Mouse (Mus musculus): ENCODE data around the gene Pde4d. TPM values are rescaled to one million over a fixed set of nuclear protein-coding genes. Genes with fewer than 3 reads are reported as not detected.
A peak's percentile ranks its signal among the peaks of the same experiment; 100 is the strongest.

Gene Pde4d
- polyA plus RNA-seq, 1 experiment from 2014 or later: 3.4 TPM

GRCm38 (mm10) chr13:109604017-109604416, 1154.3 kb downstream of the Pde4d start:
- in situ Hi-C loops (cut with MboI; ENCODE audit: low pct_unique_long_range_greater_than_20kb): loop anchor here (25.0 kb wide), 1 partner anchor 308 kb away; no protein-coding TSS in a partner anchor
- ATAC-seq (no peak), DNase-seq (ENCODE audit: low read depth, low spot score) (no peak)
- no peak for TF ChIP-seq CTCF (IDR thresholded peaks at IDR 0.05)
- ChIA-PET POLR2A (no interaction called here), CTCF (interaction anchor here (0.7 to 1.3 kb wide), 3 partner anchors 14 to 47 kb away, joined by 3 to 4 read pairs (median 3); no protein-coding TSS in a partner anchor)
- H3K27me3 ChIP-seq: no peaks in the 10 kb centered on the region

- ATAC-seq: no peak
- no peak for DNase-seq (ENCODE audit: low read depth, low spot score)
- no peaks in the 10 kb centered on the region for H3K27me3 ChIP-seq
- peak; percentile 35 for TF ChIP-seq CTCF (IDR thresholded peaks at IDR 0.05)
- POLR2A ChIA-PET: no interaction called here
- in situ Hi-C loops (cut with MboI; ENCODE audit: low pct_unique_long_range_greater_than_20kb): loop anchor here (5.0 to 25.0 kb wide), 4 partner anchors 53 to 373 kb away; no protein-coding TSS in a partner anchor
- CTCF ChIA-PET: no interaction called here
These were observed 1155.4 kb downstream of the Pde4d start for GRCm38 (mm10) chr13:109605140-109605539.

GRCm38 (mm10) chr13:109609106-109609804, 1159.5 kb downstream of the Pde4d start:
- in situ Hi-C loops (cut with MboI; ENCODE audit: low pct_unique_long_range_greater_than_20kb): loop anchor here (5.0 to 25.0 kb wide), 4 partner anchors 57 to 377 kb away; no protein-coding TSS in a partner anchor
- CTCF ChIA-PET: interaction anchor here (0.7 to 2.9 kb wide), 10 partner anchors 10 to 380 kb away, joined by 3 to 8 read pairs (median 4); no protein-coding TSS in a partner anchor
- POLR2A ChIA-PET: no interaction called here
- DNase-seq (ENCODE audit: low read depth, low spot score) (no peak), ATAC-seq (no peak)
- no peaks in the 10 kb centered on the region for H3K27me3 ChIP-seq
- TF ChIP-seq CTCF (IDR thresholded peaks at IDR 0.05): no peak

- no peaks in the 10 kb centered on the region for H3K27me3 ChIP-seq
- ChIA-PET POLR2A (no interaction called here), CTCF (interaction anchor here (0.7 to 1.8 kb wide), 7 partner anchors 10 to 381 kb away, joined by 3 to 8 read pairs (median 4); no protein-coding TSS in a partner anchor)
- in situ Hi-C loops (cut with MboI; ENCODE audit: low pct_unique_long_range_greater_than_20kb): loop anchor here (5.0 to 25.0 kb wide), 4 partner anchors 57 to 377 kb away; no protein-coding TSS in a partner anchor
- ATAC-seq (peak; percentile 80), DNase-seq (ENCODE audit: low read depth, low spot score) (no peak)
- peak; percentile 83 for TF ChIP-seq CTCF (IDR thresholded peaks at IDR 0.05)
These were observed 1160.0 kb downstream of the Pde4d start for GRCm38 (mm10) chr13:109609805-109610187.

GRCm38 (mm10) chr13:109610772-109611171, 1161.0 kb downstream of the Pde4d start:
- no peaks in the 10 kb centered on the region for H3K27me3 ChIP-seq
- DNase-seq (ENCODE audit: low read depth, low spot score): no peak
- POLR2A ChIA-PET: no interaction called here
- CTCF ChIA-PET: interaction anchor here (1.3 to 2.2 kb wide), 4 partner anchors 91 to 382 kb away, joined by 3 to 7 read pairs (median 5); no protein-coding TSS in a partner anchor
- no peak for ATAC-seq
- in situ Hi-C loops (cut with MboI; ENCODE audit: low pct_unique_long_range_greater_than_20kb): loop anchor here (25.0 kb wide), 1 partner anchor 302 kb away; no protein-coding TSS in a partner anchor
- no peak for TF ChIP-seq CTCF (IDR thresholded peaks at IDR 0.05)

- CTCF ChIA-PET: interaction anchor here (0.8 to 2.8 kb wide), 5 partner anchors 13 to 135 kb away, joined by 3 to 24 read pairs (median 5); no protein-coding TSS in a partner anchor
- in situ Hi-C loops (cut with MboI; ENCODE audit: low pct_unique_long_range_greater_than_20kb): loop anchor here (5.0 to 25.0 kb wide), 2 partner anchors 117 to 297 kb away; no protein-coding TSS in a partner anchor
- TF ChIP-seq CTCF (IDR thresholded peaks at IDR 0.05): no peak
- no peak for DNase-seq (ENCODE audit: low read depth, low spot score)
- ATAC-seq: peak; percentile 16
- POLR2A ChIA-PET: interaction anchor here (0.6 kb wide), 2 partner anchors 86 to 160 kb away, joined by 3 to 4 read pairs; no protein-coding TSS in a partner anchor
- no peaks in the 10 kb centered on the region for H3K27me3 ChIP-seq
These were observed 1165.6 kb downstream of the Pde4d start for GRCm38 (mm10) chr13:109615213-109615784.

- DNase-seq (ENCODE audit: low read depth, low spot score): no peak
- in situ Hi-C loops (cut with MboI; ENCODE audit: low pct_unique_long_range_greater_than_20kb): loop anchor here (5.0 to 25.0 kb wide), 2 partner anchors 116 to 296 kb away; no protein-coding TSS in a partner anchor
These were observed 1166.1 kb downstream of the Pde4d start for GRCm38 (mm10) chr13:109615785-109616281.

GRCm38 (mm10) chr13:109619158-109619657, 1169.5 kb downstream of the Pde4d start:
- CTCF ChIA-PET: interaction anchor here (1.0 to 1.3 kb wide), 4 partner anchors 14 to 116 kb away, joined by 3 read pairs; no protein-coding TSS in a partner anchor
- no peak for TF ChIP-seq CTCF (IDR thresholded peaks at IDR 0.05)
- no peaks in the 10 kb centered on the region for H3K27me3 ChIP-seq
- POLR2A ChIA-PET: no interaction called here
- in situ Hi-C loops (cut with MboI; ENCODE audit: low pct_unique_long_range_greater_than_20kb): loop anchor here (5.0 to 25.0 kb wide), 2 partner anchors 113 to 293 kb away; no protein-coding TSS in a partner anchor
- DNase-seq (ENCODE audit: low read depth, low spot score) (no peak), ATAC-seq (no peak)

More at GRCm38 (mm10) chr13:109615785-109616281, 1166.1 kb downstream of the Pde4d start:
- POLR2A ChIA-PET: no interaction called here
- H3K27me3 ChIP-seq: no peaks in the 10 kb centered on the region
- peak; percentile 77 for ATAC-seq
- CTCF ChIA-PET: interaction anchor here (0.8 to 2.8 kb wide), 6 partner anchors 14 to 134 kb away, joined by 3 to 24 read pairs (median 5); no protein-coding TSS in a partner anchor
- TF ChIP-seq CTCF (IDR thresholded peaks at IDR 0.05): peak; percentile 61

GRCm38 (mm10) chr13:109622207-109622606, 1172.5 kb downstream of the Pde4d start:
- ChIA-PET CTCF (no interaction called here), POLR2A (interaction anchor here (0.6 kb wide), 1 partner anchor 44 kb away, joined by 3 read pairs; no protein-coding TSS in a partner anchor)
- peak; percentile 17 for TF ChIP-seq CTCF (IDR thresholded peaks at IDR 0.05)
- in situ Hi-C loops (cut with MboI; ENCODE audit: low pct_unique_long_range_greater_than_20kb): loop anchor here (25.0 kb wide), 1 partner anchor 290 kb away; no protein-coding TSS in a partner anchor
- DNase-seq (ENCODE audit: low read depth, low spot score): no peak
- no peak for ATAC-seq
- no peaks in the 10 kb centered on the region for H3K27me3 ChIP-seq

GRCm38 (mm10) chr13:109623201-109623600, 1173.5 kb downstream of the Pde4d start:
- DNase-seq (ENCODE audit: low read depth, low spot score): no peak
- no peak for TF ChIP-seq CTCF (IDR thresholded peaks at IDR 0.05)
- in situ Hi-C loops (cut with MboI; ENCODE audit: low pct_unique_long_range_greater_than_20kb): loop anchor here (25.0 kb wide), 1 partner anchor 289 kb away; no protein-coding TSS in a partner anchor
- ATAC-seq: no peak
- POLR2A ChIA-PET: no interaction called here
- CTCF ChIA-PET: interaction anchor here (0.8 to 1.1 kb wide), 4 partner anchors 111 to 135 kb away, joined by 3 to 4 read pairs (median 4); no protein-coding TSS in a partner anchor
- no peaks in the 10 kb centered on the region for H3K27me3 ChIP-seq

All from Patski (cell line).